In the genomic region with DNA sequence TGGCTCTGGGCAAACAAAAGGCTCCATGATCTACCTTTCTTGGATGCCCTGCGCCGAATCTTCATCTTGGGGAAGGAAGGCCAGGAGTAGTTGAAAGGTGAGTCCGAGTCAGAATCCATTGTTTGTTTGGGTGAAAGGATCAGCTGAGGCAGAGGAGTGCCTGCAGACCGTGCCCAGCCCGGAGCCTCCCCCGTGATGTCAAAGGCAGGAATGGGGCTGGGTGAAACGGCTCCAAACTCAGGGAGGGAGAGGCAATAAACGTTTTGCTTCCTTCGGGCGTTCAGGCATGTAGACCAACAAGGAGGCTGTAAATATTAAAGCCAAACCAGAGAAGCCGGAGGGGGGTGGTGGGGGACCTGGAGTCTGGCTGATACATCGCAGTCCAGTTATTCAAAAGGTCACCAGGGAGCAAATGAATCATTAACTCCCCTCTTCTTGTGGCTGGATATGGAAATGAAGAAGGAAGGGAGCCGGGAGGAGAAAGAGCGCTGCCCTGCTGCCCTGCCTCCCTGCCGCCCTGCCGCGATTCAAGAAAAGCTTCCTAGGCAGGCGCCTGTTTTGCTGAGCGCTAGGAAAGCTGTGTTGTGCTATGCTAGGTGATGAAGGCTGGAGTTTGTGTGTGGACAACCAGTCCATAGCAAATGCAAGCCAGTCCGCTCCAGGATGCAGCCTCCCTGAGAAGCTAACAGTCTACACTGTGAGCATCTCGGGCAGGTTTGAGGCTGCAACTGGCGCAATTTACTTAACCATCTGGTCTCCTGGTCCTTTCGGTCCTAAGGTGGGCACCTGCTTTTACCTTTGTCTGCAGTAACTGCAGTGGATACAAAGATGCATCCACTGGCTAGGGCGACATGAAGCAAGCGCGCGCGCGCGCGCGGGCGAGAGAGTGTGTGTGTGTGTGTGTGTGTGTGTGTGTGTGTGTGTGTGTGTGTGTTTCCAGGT, we compare ENCODE assay signal across 7 mouse cellular contexts.
DNase-seq lines count a peak whose midpoint lies in the region; ATAC-seq and TF ChIP-seq lines count a peak whose summit lies in the region.

No protein-coding gene starts in this region.

- WGBS in limb, embryonic 10.5 days = 5% methylated on average over 33 of the region's 33 CpGs
- 6% methylated on average over 33 of the region's 33 CpGs for WGBS in midbrain, postnatal 0 days

- H3K27ac ChIP-seq in limb, embryonic 10.5 days = peak overlapping the region; percentile 85
- H3K27ac ChIP-seq in midbrain, postnatal 0 days (ENCODE audit: low read depth, low read length) = peak overlapping the region; percentile 75

- no peak for TF ChIP-seq CTCF in E14TG2a.4 (conservative IDR thresholded peaks at IDR 0.05; ENCODE audit: low read length)
- TF ChIP-seq CTCF in midbrain, postnatal 0 days (IDR thresholded peaks at IDR 0.05) = no peak

- peak overlapping the region; percentile 54 for H3K4me2 ChIP-seq in midbrain, postnatal 0 days (ENCODE audit: low read depth, low read length, poor library complexity, severe bottlenecking)

- peaks cover 25% of the 10 kb centered on the region for H3K4me1 ChIP-seq in E14TG2a.4 (replicated peaks; ENCODE audit: low read depth, low read length)
- H3K4me1 ChIP-seq in limb, embryonic 10.5 days = peaks cover 22% of the 10 kb centered on the region
- H3K4me1 ChIP-seq in midbrain, postnatal 0 days (ENCODE audit: insufficient read depth, low read length) = 0 out of 2 replicates have a peak, but pooled peaks cover 6% of the 10 kb centered on the region

- peak overlapping the region; percentile 25 for H3K9ac ChIP-seq in midbrain, postnatal 0 days (replicated peaks; ENCODE audit: low read length, poor library complexity, severe bottlenecking)

- peak; percentile 23 for DNase-seq in ES-CJ7 (ENCODE audit: low read depth, low spot score)
- peak; percentile 48 for DNase-seq in forelimb bud, embryonic 11.5 days (ENCODE audit: low read depth, low spot score)
- peak; percentile 67 for DNase-seq in limb, embryonic 10.5 days (ENCODE audit: low spot score)
- DNase-seq in midbrain, postnatal 0 days (ENCODE audit: low spot score) = peak; percentile 26
- no peak for DNase-seq in thymus, postnatal 4 days

- 0 out of 2 replicates have a peak, but pooled peaks cover 3% of the 10 kb centered on the region for H3K27me3 ChIP-seq in E14TG2a.4 (ENCODE audit: insufficient read depth, low read length)
- H3K27me3 ChIP-seq in limb, embryonic 10.5 days (ENCODE audit: low read depth, poor library complexity, severe bottlenecking) = peaks cover 16% of the 10 kb centered on the region
- no peaks in the 10 kb centered on the region for H3K27me3 ChIP-seq in midbrain, postnatal 0 days (ENCODE audit: insufficient read depth, low read length)

- ATAC-seq in midbrain, postnatal 0 days (ENCODE audit: low FRiP score) = peak; percentile 31
- ATAC-seq in megakaryocyte, adult 5-6 weeks (ENCODE audit: poor library complexity, severe bottlenecking) = no peak

- H3K4me3 ChIP-seq in E14TG2a.4 (replicated peaks; ENCODE audit: low read length) = peak overlapping the region; percentile 67
- peak overlapping the region; percentile 62 for H3K4me3 ChIP-seq in limb, embryonic 10.5 days
- peak overlapping the region; percentile 37 for H3K4me3 ChIP-seq in midbrain, postnatal 0 days (ENCODE audit: low read depth, low read length)

- H3K36me3 ChIP-seq in E14TG2a.4 (ENCODE audit: insufficient read depth, low read length) = no peaks in the 10 kb centered on the region
- no peaks in the 10 kb centered on the region for H3K36me3 ChIP-seq in limb, embryonic 10.5 days
- H3K36me3 ChIP-seq in midbrain, postnatal 0 days (ENCODE audit: insufficient read depth, low read length) = no peaks in the 10 kb centered on the region

- no peaks in the 10 kb centered on the region for H3K9me3 ChIP-seq in E14TG2a.4 (ENCODE audit: low read length)
- H3K9me3 ChIP-seq in limb, embryonic 10.5 days (replicated peaks) = no peaks in the 10 kb centered on the region
- no peaks in the 10 kb centered on the region for H3K9me3 ChIP-seq in midbrain, postnatal 0 days (ENCODE audit: low read length)
